Mouse (Mus musculus) bone marrow, adult 2 months (tissue): Measurements from ENCODE around the gene Cyp51. TPM values are rescaled to one million over a fixed set of nuclear protein-coding genes. Genes with fewer than 3 reads are reported as not detected.
"Not testable (repeated sequence)": the region's sequence is repeated elsewhere in the genome, so short reads cannot be mapped to it uniquely, and the experiment has no call there.

ENCODE experiments used
- H3K27ac ChIP-seq: fragments of 200-500 bp; 2 replicates; pipeline ENCODE4 v1.5.1; 2012; ENCODE audit warnings: low read depth, mild to moderate bottlenecking, control low read depth, inconsistent platforms, low read length; ENCODE audit not compliant: control insufficient read depth, poor library complexity, insufficient read depth
- H3K4me1 ChIP-seq: fragments of 200-500 bp; 2 replicates; pipeline ENCODE4 v1.6.1; 2011; ENCODE audit warnings: low read length; ENCODE audit not compliant: control insufficient read depth, insufficient read depth
- H3K4me3 ChIP-seq: fragments of 200-500 bp; replicated peaks from 2 replicates; pipeline ENCODE3; 2011; ENCODE audit warnings: mild to moderate bottlenecking, low read depth, low read length, control low read depth; ENCODE audit not compliant: control insufficient read depth
- CTCF ChIP-seq: fragments of 200-500 bp; IDR thresholded peaks from 2 replicates; pipeline ENCODE4 v1.5.1; 2011; ENCODE audit warnings: low read length, control low read depth; ENCODE audit not compliant: control insufficient read depth, insufficient read depth
- POLR2A ChIP-seq: fragments of 200-500 bp; IDR thresholded peaks from 2 replicates; pipeline ENCODE4 v1.6.1; 2011; ENCODE audit warnings: low read depth, mild to moderate bottlenecking, control low read depth, low read length, borderline replicate concordance; ENCODE audit not compliant: control insufficient read depth
- WGBS: fragments of 180-500 bp; shearing (Covaris S2); methylation state at CpG from one replicate; pipeline ENCODE4 v1.1.7; 2018; 5-methylcytosine and 5-hydroxymethylcytosine counted together
- polyA plus RNA-seq: library from polyadenylated mRNA; stranded (reverse); fragments of >200 nt; gene quantifications from 2 replicates; pipeline ENCODE4 v1.2.4, GENCODE M21; 2011; ENCODE audit warnings: low replicate concordance; ENCODE audit not compliant: missing spikeins, insufficient read depth, insufficient read length

Cyp51 gene
- 4.1 and 10.9 TPM in 2 replicates for polyA plus RNA-seq

DNA sequence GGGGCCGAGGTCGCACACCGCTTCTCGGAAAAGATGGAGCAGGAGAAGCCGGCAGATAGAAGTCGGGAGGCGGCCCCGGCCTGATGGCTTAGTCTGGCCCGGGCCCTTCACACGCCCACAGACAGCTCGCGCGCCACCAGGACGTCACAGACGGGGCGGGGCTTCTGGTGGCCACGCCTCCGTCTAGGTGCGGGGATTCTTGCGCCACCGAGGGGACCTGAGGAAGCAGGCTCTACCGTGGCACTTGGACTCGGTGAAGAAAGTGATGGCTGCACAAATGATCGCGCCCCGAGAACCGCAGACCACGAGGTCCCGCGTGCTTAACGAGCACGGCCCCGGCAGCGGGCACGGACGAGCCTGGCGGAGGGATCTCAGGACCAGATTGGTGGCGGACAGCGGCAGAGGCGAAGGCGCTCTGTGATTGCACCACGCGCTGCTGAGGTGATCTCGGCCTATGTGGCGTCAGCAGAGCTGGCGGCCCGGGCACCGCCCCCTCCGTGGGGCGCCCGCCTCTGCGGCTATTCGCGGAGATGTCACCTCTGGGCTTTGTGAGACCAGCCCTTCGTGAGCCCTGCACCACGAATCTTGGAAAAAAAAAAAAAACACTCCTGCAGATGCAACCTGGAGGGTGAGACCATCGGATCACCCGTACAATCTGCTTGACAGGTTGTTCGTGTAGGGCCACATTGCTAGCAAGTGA is at the start of gene Cyp51:
Gene Cyp51 (minus strand): TSS at position 406 of the 700 bp plus-strand sequence.
- Histone ChIP-seq H3K27ac (peak within 1 kb of the TSS; percentile 87), H3K4me3 (peak within 1 kb of the TSS; percentile 86), H3K4me1 (no peaks in the 10 kb centered on the region; the same call in 1 of the 2 replicates)
- WGBS = under 1% methylated on average over 59 of the region's 59 CpGs
- TF ChIP-seq CTCF (no peak), POLR2A (peak; percentile 33; the same call in 1 of the 2 replicates)

- TF ChIP-seq POLR2A (no peak), CTCF (no peak)
- no peaks in the 10 kb centered on the region for H3K4me1 ChIP-seq
- no peak overlapping the region for H3K27ac ChIP-seq
- no peak overlapping the region for H3K4me3 ChIP-seq
- 87% methylated on average over 5 of the region's 5 CpGs for WGBS
These were observed 8.1 kb upstream of the Cyp51 start for GRCm38 (mm10) chr5:4112570-4113098.

- not testable (repeated sequence) for H3K4me1 ChIP-seq, H3K27ac ChIP-seq, H3K4me3 ChIP-seq
- 70% methylated on average over 7 of the region's 7 CpGs for WGBS
These were observed 2.5 kb upstream of the Cyp51 start for GRCm38 (mm10) chr5:4107056-4107455.

DNA sequence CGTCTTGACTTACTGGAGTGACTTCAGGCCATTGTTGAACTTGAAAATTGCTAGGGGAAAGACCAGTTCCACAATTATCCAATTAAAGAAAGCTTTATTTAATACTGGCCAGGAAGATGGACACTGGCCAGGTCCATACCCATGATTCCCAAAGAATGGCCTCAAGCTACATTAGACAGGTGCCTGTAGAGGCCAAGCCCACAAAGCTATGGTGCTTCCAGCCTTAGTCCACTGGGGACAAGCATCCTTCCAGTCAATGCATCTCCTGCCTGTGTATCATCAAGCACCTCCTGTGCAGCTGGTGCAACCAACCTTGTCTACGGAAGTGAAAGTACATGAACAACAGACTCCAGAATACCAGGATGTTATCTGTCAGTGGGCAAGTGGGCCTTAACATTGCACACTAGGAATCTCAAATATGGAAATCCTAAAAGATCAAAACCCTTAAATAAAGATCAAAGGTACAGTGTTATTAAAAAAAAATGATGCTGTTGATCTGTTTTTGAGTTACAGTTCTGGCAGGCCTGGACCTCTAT is 1.2 kb upstream of the Cyp51 start:
- Histone ChIP-seq H3K4me3 (no peak overlapping the region), H3K27ac (no peak overlapping the region), H3K4me1 (no peaks in the 10 kb centered on the region; the same call in 1 of the 2 replicates)
- no peak for TF ChIP-seq POLR2A
- TF ChIP-seq CTCF = no peak
- WGBS = 85% methylated on average over 2 of the region's 2 CpGs

GRCm38 (mm10) chr5:4103626-4104340 is 763 bp downstream of the Cyp51 start:
- Histone ChIP-seq H3K4me3 (peak overlapping the region; percentile 86), H3K4me1 (no peaks in the 10 kb centered on the region; the same call in 1 of the 2 replicates), H3K27ac (peak overlapping the region; percentile 46; the same call in 1 of the 2 replicates)
- TF ChIP-seq CTCF (no peak), POLR2A (no peak)
- 2% methylated on average over 41 of the region's 41 CpGs for WGBS

- Histone ChIP-seq H3K27ac (no peak overlapping the region), H3K4me3 (no peak overlapping the region), H3K4me1 (no peaks in the 10 kb centered on the region; the same call in 1 of the 2 replicates)
- WGBS = 83% methylated on average over 2 of the region's 2 CpGs
- TF ChIP-seq POLR2A (no peak), CTCF (no peak)
These were observed 2.8 kb downstream of the Cyp51 start for GRCm38 (mm10) chr5:4101770-4102169.

DNA sequence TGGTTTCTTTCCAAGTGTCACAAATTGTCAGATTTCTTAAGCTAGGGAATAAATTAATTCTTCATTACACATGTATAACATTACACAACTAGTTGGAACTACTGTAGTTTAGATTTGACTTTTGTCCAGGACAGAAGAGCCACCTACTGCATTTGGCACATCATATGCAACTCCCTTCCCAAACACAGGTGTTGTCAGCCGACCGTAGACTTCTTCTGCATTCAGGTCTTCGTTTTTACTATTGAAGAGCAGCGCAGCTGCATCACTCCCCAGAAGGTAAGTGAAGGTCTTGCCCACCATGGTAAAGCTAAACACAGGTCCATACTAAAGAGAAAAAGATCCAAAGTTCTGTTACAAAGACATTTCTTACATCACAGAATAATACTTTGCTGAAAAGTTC is 3.5 kb downstream of the Cyp51 start:
- 88% methylated on average over 4 of the region's 4 CpGs for WGBS
- Histone ChIP-seq H3K4me1 (no peaks in the 10 kb centered on the region; the same call in 1 of the 2 replicates), H3K27ac (no peak overlapping the region), H3K4me3 (no peak overlapping the region)
- TF ChIP-seq POLR2A (no peak), CTCF (no peak)

- TF ChIP-seq CTCF (no peak), POLR2A (no peak)
- H3K4me3 ChIP-seq = no peak overlapping the region
- H3K27ac ChIP-seq = no peak overlapping the region
- H3K4me1 ChIP-seq = no peaks in the 10 kb centered on the region
- 88% methylated on average over 5 of the region's 5 CpGs for WGBS
These were observed 10.1 kb downstream of the Cyp51 start for GRCm38 (mm10) chr5:4094471-4094870.
